Mouse (Mus musculus) lung, adult 2 months (tissue): ENCODE measurements around the gene Ssh2.

ENCODE experiments used
- CTCF ChIP-seq: fragments of 200-500 bp; IDR thresholded peaks from 2 replicates; pipeline ENCODE4 v1.5.1; 2011; ENCODE audit warnings: mild to moderate bottlenecking, low read length, control low read depth; ENCODE audit not compliant: insufficient read depth
- POLR2A ChIP-seq: fragments of 200-500 bp; IDR thresholded peaks from 2 replicates; pipeline ENCODE4 v1.6.1; 2011; ENCODE audit warnings: low read depth, mild to moderate bottlenecking, control low read depth, low read length, borderline replicate concordance; ENCODE audit errors: extremely low read depth

- TF ChIP-seq CTCF, result peak; percentile 50
- no peak for TF ChIP-seq POLR2A
Observed at GRCm38 (mm10) chr11:77467157-77467556, 251.1 kb downstream of the Ssh2 start.
